In the genomic region with DNA sequence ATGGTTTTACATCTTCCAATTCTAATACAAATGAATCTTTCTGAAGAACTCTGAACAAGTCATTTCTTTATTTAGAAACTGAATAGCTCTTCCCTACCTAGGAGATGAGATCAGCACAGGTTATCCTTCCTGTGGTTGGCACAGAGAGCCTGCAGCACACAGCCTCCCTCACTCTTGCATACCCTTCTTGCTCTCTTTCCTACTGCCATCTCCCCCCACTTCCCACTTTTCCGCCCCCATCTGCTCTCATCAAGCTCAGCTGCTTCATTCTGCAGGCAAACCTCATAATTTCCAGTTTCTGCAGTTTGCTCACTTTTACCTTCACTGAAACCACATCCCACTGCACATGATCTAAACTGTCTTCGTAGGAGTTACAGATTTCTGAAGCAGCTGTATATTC, we compare ENCODE assay signal across 21 mouse cellular contexts. TPM values are rescaled to one million over a fixed set of nuclear protein-coding genes. Genes with fewer than 3 reads are reported as not detected.
A peak's percentile ranks its signal among the peaks of the same experiment; 100 is the strongest.
DNase-seq lines count a peak whose midpoint lies in the region; ATAC-seq and TF ChIP-seq lines count a peak whose summit lies in the region.
"Had no signal": no experiment of that assay in that cellular context is flagged by ENCODE, and none has a peak within 500 bp of the region (broad histone marks: within the 10 kb centered on the region; RNA-seq: fewer than 3 reads in every experiment).

No protein-coding gene starts in this region.

- no peak overlapping the region for H3K9ac ChIP-seq in kidney, embryonic 14.5 days (ENCODE audit: low read depth, low read length)
- H3K9ac ChIP-seq: forebrain, embryonic 13.5 days; hindbrain, embryonic 13.5 days; liver, embryonic 12.5 days had no signal

- intact Hi-C loops in left cerebral cortex, postnatal 4 days (cut with DNase I), result no loop called here

- ATAC-seq in CD4-positive, CD25-positive, alpha-beta regulatory T cell, adult 4 months, result peak; percentile 45
- ATAC-seq in megakaryocyte progenitor cell, adult 5-6 weeks (replicated peaks; ENCODE audit: poor library complexity), result peak; percentile 43; the same call in 1 of the 2 replicates
- ATAC-seq in kidney, embryonic 14.5 days (ENCODE audit: low FRiP score, low TSS enrichment), result no peak
- ATAC-seq: forebrain, embryonic 13.5 days; intestine, postnatal 0 days; liver, embryonic 12.5 days; midbrain, embryonic 16.5 days had no signal

- H3K27me3 ChIP-seq in kidney, embryonic 14.5 days (ENCODE audit: control insufficient read depth, insufficient read depth, low read length), result no peaks in the 10 kb centered on the region
- H3K27me3 ChIP-seq: forebrain, embryonic 13.5 days; hindbrain, embryonic 13.5 days; liver, embryonic 12.5 days had no signal

- H3K36me3 ChIP-seq in kidney, embryonic 14.5 days (ENCODE audit: control insufficient read depth, insufficient read depth, low read length), result no peaks in the 10 kb centered on the region
- H3K36me3 ChIP-seq: heart, embryonic 10.5 days; hindbrain, embryonic 13.5 days; liver, embryonic 12.5 days had no signal

- no peak for TF ChIP-seq CTCF in brain, embryonic 14.5 days (IDR thresholded peaks at IDR 0.05; ENCODE audit: borderline replicate concordance, extremely low read depth, insufficient read depth, insufficient read length)

- WGBS in kidney, embryonic 14.5 days, result 88% methylated on average over 2 of the region's 2 CpGs

- H3K27ac ChIP-seq in kidney, embryonic 14.5 days (ENCODE audit: low read depth, low read length), result no peak overlapping the region
- H3K27ac ChIP-seq: forebrain, embryonic 13.5 days; heart, embryonic 10.5 days; hindbrain, embryonic 13.5 days; liver, embryonic 12.5 days; stomach, postnatal 0 days had no signal

- H3K4me3 ChIP-seq in kidney, embryonic 14.5 days (ENCODE audit: low read length), result no peak overlapping the region
- H3K4me3 ChIP-seq: forebrain, embryonic 13.5 days; heart, embryonic 10.5 days; hindbrain, embryonic 13.5 days; liver, embryonic 12.5 days had no signal

- DNase-seq in left cerebral cortex, adult 11 months (ENCODE audit: low spot score), result peak; percentile 53
- no peak for DNase-seq in left cerebral cortex, postnatal 4 days
- DNase-seq in brain, embryonic 14.5 days (ENCODE audit: low read depth), result peak; percentile 41
- DNase-seq in cerebellum, adult 9-11 months, result no peak
- DNase-seq: adrenal gland, postnatal 14 days; cerebellum, postnatal 25 days; gastrocnemius, postnatal 36 days; heart, postnatal 14 days; kidney, postnatal 10 days; layer of hippocampus, adult 9-11 months; thymus, postnatal 14 days had no signal

- H3K4me1 ChIP-seq in kidney, embryonic 14.5 days (ENCODE audit: control insufficient read depth, insufficient read depth, low read length), result no peaks in the 10 kb centered on the region
- H3K4me1 ChIP-seq: hindbrain, embryonic 13.5 days had no signal

- no peaks in the 10 kb centered on the region for H3K9me3 ChIP-seq in kidney, embryonic 14.5 days (ENCODE audit: control insufficient read depth, low read length)
- H3K9me3 ChIP-seq: forebrain, embryonic 13.5 days; heart, embryonic 10.5 days; hindbrain, embryonic 13.5 days; liver, embryonic 12.5 days had no signal

- no peak overlapping the region for H3K4me2 ChIP-seq in kidney, embryonic 14.5 days (replicated peaks; ENCODE audit: low read depth, low read length)
- H3K4me2 ChIP-seq: forebrain, embryonic 13.5 days; hindbrain, embryonic 13.5 days; liver, embryonic 12.5 days had no signal

- no peak for TF ChIP-seq POLR2A in brain, embryonic 14.5 days (IDR thresholded peaks at IDR 0.05; ENCODE audit: borderline replicate concordance, extremely low read depth, insufficient read depth, insufficient read length, poor library complexity, severe bottlenecking)

RNA-seq across cellular contexts. Expression of gene Sik2, which starts 42.6 kb away (rescaled TPM):
- 10 to 100 TPM; 54.9 TPM for total RNA-seq in left cerebral cortex, postnatal 4 days (2021)
- polyA plus RNA-seq in CD4-positive, CD25-positive, alpha-beta regulatory T cell, adult 4 months (2017; shearing (Covaris generic)), result 10 to 100 TPM; 18.9 to 22.2 TPM
- polyA plus RNA-seq in brain, embryonic 14.5 days (2012; rRNA removed), result 17.2 and 20.8 TPM in 2 replicates
- total RNA-seq in megakaryocyte progenitor cell, adult 5-6 weeks (2015), result 27.1 and 27.3 TPM in 2 replicates
- 12.3 and 19.8 TPM in 2 replicates for total RNA-seq in megakaryocyte progenitor cell, adult 5-6 weeks (2017)
- polyA plus RNA-seq in kidney, embryonic 14.5 days (2014; fragmentation: Nextera tagmentation; extraction: Ambion mirVana), result 11.4 and 17.9 TPM in 2 replicates

Comparison
In these comparisons a context has a peak if more than half of its experiments do, and no peak if none do; other contexts are left out.
1. DNase-seq: peak in left cerebral cortex, adult 11 months (single experiment) and brain, embryonic 14.5 days (single experiment); none in left cerebral cortex, postnatal 4 days (single experiment) and cerebellum, adult 9-11 months (single experiment).